Mouse (Mus musculus): ENCODE measurements around the gene Matn4.
A peak's percentile ranks its signal among the peaks of the same experiment; 100 is the strongest.

The Matn4 gene

GRCm38 (mm10) chr2:164405060-164405459, at the start of gene Matn4:
TSS of gene Matn4 (minus strand) at chr2:164405160.
- no peak for DNase-seq (ENCODE audit: low spot score)

- no peak for DNase-seq (ENCODE audit: low spot score)
Observed at GRCm38 (mm10) chr2:164453887-164454500, 49.0 kb upstream of the Matn4 start.

GRCm38 (mm10) chr2:164453047-164453757, 48.2 kb upstream of the Matn4 start:
- DNase-seq (ENCODE audit: low spot score): no peak

- DNase-seq (ENCODE audit: low spot score): no peak
Observed at GRCm38 (mm10) chr2:164452000-164452676, 47.2 kb upstream of the Matn4 start.

GRCm38 (mm10) chr2:164449341-164450042, 44.5 kb upstream of the Matn4 start:
- DNase-seq (ENCODE audit: low spot score): no peak

- no peak for DNase-seq (ENCODE audit: low spot score)
Observed at GRCm38 (mm10) chr2:164448921-164449320, 44.0 kb upstream of the Matn4 start.

- no peak for DNase-seq (ENCODE audit: low spot score)
Observed at GRCm38 (mm10) chr2:164448140-164448539, 43.2 kb upstream of the Matn4 start.

- DNase-seq (ENCODE audit: low spot score): no peak
Observed at GRCm38 (mm10) chr2:164446086-164446469, 41.1 kb upstream of the Matn4 start.

GRCm38 (mm10) chr2:164445399-164446085, 40.6 kb upstream of the Matn4 start:
- DNase-seq (ENCODE audit: low spot score): no peak

- DNase-seq (ENCODE audit: low spot score): no peak
Observed at GRCm38 (mm10) chr2:164444701-164445100, 39.7 kb upstream of the Matn4 start.

- no peak for DNase-seq (ENCODE audit: low spot score)
Observed at GRCm38 (mm10) chr2:164443460-164444000, 38.6 kb upstream of the Matn4 start, which contains the start of gene Sdc4. TSS of gene Sdc4 (minus strand) at chr2:164443887.

- DNase-seq (ENCODE audit: low spot score): peak; percentile 89
Observed at GRCm38 (mm10) chr2:164443051-164443437, 38.1 kb upstream of the Matn4 start.

GRCm38 (mm10) chr2:164442315-164443050, 37.5 kb upstream of the Matn4 start:
- peak; percentile 43 for DNase-seq (ENCODE audit: low spot score)

- no peak for DNase-seq (ENCODE audit: low spot score)
Observed at GRCm38 (mm10) chr2:164441731-164442130, 36.8 kb upstream of the Matn4 start.

GRCm38 (mm10) chr2:164441155-164441554, 36.2 kb upstream of the Matn4 start:
- no peak for DNase-seq (ENCODE audit: low spot score)

- no peak for DNase-seq (ENCODE audit: low spot score)
Observed at GRCm38 (mm10) chr2:164440314-164440713, 35.4 kb upstream of the Matn4 start.

- DNase-seq (ENCODE audit: low spot score): no peak
Observed at GRCm38 (mm10) chr2:164439001-164439421, 34.1 kb upstream of the Matn4 start.

GRCm38 (mm10) chr2:164438257-164438656, 33.3 kb upstream of the Matn4 start:
- no peak for DNase-seq (ENCODE audit: low spot score)

GRCm38 (mm10) chr2:164437710-164438109, 32.8 kb upstream of the Matn4 start:
- DNase-seq (ENCODE audit: low spot score): no peak

- DNase-seq (ENCODE audit: low spot score): no peak
Observed at GRCm38 (mm10) chr2:164436961-164437360, 32.0 kb upstream of the Matn4 start.
